Mouse (Mus musculus) liver, embryonic 13.5 days (tissue): ENCODE measurements around the gene Gm10645. TPM values are rescaled to one million over a fixed set of nuclear protein-coding genes. Genes with fewer than 3 reads are reported as not detected.

Experiments
- ATAC-seq: fragments of 200-750 bp; cut with Nextera tagmentation; 2 replicates; pipeline ENCODE4 v1.8.0; 2017; ENCODE audit warnings: low read depth, mild to moderate bottlenecking, moderate number of reproducible peaks, moderate library complexity
- DNase-seq: peaks from one replicate; pipeline ENCODE4 v3.0.0; 2022
- H3K27ac ChIP-seq: fragments of 300-500 bp; sonication (generic); 2 replicates; pipeline ENCODE4 v1.5.1; 2015; ENCODE audit warnings: moderate library complexity, mild to moderate bottlenecking, inconsistent platforms
- H3K27me3 ChIP-seq: fragments of 300-500 bp; sonication (generic); 2 replicates; pipeline ENCODE4 v1.6.1; 2015; ENCODE audit warnings: mild to moderate bottlenecking, inconsistent platforms
- H3K36me3 ChIP-seq: fragments of 300-500 bp; sonication (generic); 2 replicates; pipeline ENCODE4 v1.6.1; 2015; ENCODE audit warnings: mild to moderate bottlenecking, inconsistent platforms
- H3K4me1 ChIP-seq: fragments of 300-500 bp; sonication (generic); replicated peaks from 2 replicates; pipeline ENCODE4 v1.6.1; 2015; ENCODE audit warnings: inconsistent platforms
- H3K4me2 ChIP-seq: fragments of 300-500 bp; sonication (generic); 2 replicates; pipeline ENCODE4 v1.6.1; 2015; ENCODE audit warnings: inconsistent platforms, mild to moderate bottlenecking, moderate library complexity
- H3K4me3 ChIP-seq: fragments of 300-500 bp; sonication (generic); replicated peaks from 2 replicates; pipeline ENCODE4 v1.5.1; 2015; ENCODE audit warnings: mild to moderate bottlenecking, inconsistent platforms
- H3K9ac ChIP-seq: fragments of 300-500 bp; sonication (generic); 2 replicates; pipeline ENCODE4 v1.6.1; 2015; ENCODE audit warnings: mild to moderate bottlenecking, inconsistent platforms
- H3K9me3 ChIP-seq: fragments of 300-500 bp; sonication (generic); replicated peaks from 2 replicates; pipeline ENCODE4 v1.6.1; 2016; ENCODE audit warnings: inconsistent platforms
- whole genome bisulfite sequencing: fragments of 180-500 bp; shearing (Covaris S2); methylation state at CpG from one replicate; pipeline ENCODE4 v1.1.7; 2015; ENCODE audit not compliant: insufficient replicate concordance; 5-methylcytosine and 5-hydroxymethylcytosine counted together
- polyA plus RNA-seq: library from polyadenylated mRNA; unstranded; fragments of >200 nt; fragmentation: Nextera tagmentation; extraction: Ambion mirVana; gene quantifications from 2 replicates; pipeline ENCODE4 v1.2.1, GENCODE M21; 2015

The Gm10645 gene
- polyA plus RNA-seq, result 0.35 and 0.37 TPM in 2 replicates

DNA sequence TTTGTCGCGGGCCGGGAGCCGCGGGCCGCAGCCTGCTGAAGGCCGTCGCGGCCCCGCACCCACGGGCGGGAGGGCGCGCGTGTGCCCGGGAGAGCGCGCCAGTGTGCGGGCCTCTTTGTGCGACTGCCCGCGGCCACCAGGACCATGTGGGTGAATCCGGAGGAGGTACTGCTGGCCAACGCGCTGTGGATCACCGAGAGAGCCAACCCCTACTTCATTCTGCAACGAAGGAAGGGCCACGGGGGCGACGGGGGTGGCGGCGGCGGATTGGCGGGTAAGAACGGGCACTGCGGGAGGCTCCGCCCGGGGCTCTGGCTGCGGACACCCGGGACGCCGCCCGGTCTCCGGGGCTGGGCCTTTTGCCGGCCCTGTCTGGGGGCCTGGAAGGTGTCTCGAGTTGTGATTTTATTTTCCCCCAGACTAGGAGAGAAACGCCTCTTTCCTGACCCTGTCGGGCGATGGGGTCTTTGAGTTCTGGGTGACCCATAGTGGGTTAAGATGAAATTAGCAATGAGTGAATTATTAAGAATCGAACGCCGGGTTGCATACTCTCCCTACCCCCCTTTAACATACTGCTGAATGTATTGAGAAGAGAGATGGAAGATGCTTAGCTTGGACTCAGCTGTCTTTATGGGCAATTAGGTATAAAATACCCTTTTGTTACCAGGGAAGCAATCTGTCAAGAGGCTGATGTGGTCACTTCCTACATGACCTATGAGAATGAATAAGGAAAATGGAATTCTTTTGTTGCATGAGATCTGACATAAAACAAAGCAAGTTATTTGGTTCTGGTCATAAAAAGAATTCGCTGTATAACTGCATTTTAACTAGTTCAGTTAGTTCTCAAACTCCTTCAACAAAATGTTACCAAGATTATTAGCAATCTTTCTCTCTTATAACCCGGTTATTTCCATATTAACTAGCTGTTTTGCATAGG, at the start of gene Gm10645:
TSS of gene Gm10645 (minus strand) at position 240 of the 937 bp plus-strand sequence.
- H3K4me1 ChIP-seq, result peaks cover 13% of the 10 kb centered on the region
- no peaks in the 10 kb centered on the region for H3K36me3 ChIP-seq
- H3K4me2 ChIP-seq, result peak within 1 kb of the TSS; percentile 76
- H3K9me3 ChIP-seq, result no peaks in the 10 kb centered on the region
- 4% methylated on average over 54 of the region's 54 CpGs for WGBS
- peaks cover 51% of the 10 kb centered on the region for H3K27me3 ChIP-seq
- H3K9ac ChIP-seq, result peak within 1 kb of the TSS; percentile 68
- H3K4me3 ChIP-seq, result peak within 1 kb of the TSS; percentile 64
- no peak for DNase-seq
- peak; percentile 49 for ATAC-seq
- H3K27ac ChIP-seq, result peak within 1 kb of the TSS; percentile 59

DNA sequence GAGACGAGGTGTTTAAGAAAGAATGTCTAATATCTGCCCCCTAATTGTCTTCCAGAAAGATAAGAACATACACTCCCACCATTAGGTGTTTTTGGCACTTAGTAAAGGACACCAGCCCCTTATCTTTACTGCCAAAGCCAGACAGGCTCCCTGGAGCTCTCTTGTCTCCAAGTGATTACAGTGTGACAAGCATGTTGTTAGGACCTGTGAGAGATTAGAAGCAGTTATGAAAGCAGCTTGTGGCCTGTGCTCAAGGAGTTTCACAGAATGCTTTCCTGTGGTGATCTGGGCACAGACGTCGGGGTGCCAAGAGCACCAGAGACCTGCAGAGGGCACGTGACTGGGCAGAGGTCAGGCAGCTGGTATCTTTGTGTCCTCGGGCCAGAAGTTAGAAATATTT, 49.1 kb upstream of the Gm10645 start:
- H3K4me2 ChIP-seq, result peak overlapping the region; percentile 44
- no peaks in the 10 kb centered on the region for H3K27me3 ChIP-seq
- H3K27ac ChIP-seq, result peak overlapping the region; percentile 94
- WGBS, result 2% methylated on average over 5 of the region's 5 CpGs
- peaks cover 48% of the 10 kb centered on the region for H3K4me1 ChIP-seq
- H3K9me3 ChIP-seq, result no peaks in the 10 kb centered on the region
- no peaks in the 10 kb centered on the region for H3K36me3 ChIP-seq
- peak; percentile 98 for ATAC-seq
- peak; percentile 53 for DNase-seq
- peak overlapping the region; percentile 25 for H3K4me3 ChIP-seq
- peak overlapping the region; percentile 45 for H3K9ac ChIP-seq

DNA sequence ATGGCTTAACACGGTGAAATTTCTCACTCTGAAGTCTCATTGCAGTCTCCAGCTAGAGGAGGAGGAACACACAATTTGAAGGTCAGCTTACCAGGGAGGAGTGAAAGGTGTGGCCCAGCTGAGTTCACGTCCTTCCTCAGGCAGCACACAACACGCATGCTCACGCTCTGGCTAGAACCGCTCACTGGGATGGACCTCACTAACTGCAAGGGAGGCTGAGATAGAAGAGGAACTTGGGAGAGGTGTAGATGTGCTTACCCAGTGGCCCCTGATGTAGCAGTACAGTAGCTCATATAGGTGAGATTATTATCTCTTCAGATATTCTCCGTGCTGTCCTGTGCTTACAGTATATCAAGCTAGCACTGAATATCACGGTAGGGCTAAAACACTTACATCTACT, 44.7 kb upstream of the Gm10645 start:
- Histone ChIP-seq H3K9me3 (no peaks in the 10 kb centered on the region), H3K4me1 (peaks cover 17% of the 10 kb centered on the region), H3K27ac (no peak overlapping the region), H3K9ac (no peak overlapping the region), H3K27me3 (no peaks in the 10 kb centered on the region), H3K36me3 (no peaks in the 10 kb centered on the region), H3K4me3 (no peak overlapping the region), H3K4me2 (no peak overlapping the region)
- DNase-seq, result no peak
- WGBS, result 81% methylated on average over 7 of the region's 7 CpGs
- no peak for ATAC-seq

DNA sequence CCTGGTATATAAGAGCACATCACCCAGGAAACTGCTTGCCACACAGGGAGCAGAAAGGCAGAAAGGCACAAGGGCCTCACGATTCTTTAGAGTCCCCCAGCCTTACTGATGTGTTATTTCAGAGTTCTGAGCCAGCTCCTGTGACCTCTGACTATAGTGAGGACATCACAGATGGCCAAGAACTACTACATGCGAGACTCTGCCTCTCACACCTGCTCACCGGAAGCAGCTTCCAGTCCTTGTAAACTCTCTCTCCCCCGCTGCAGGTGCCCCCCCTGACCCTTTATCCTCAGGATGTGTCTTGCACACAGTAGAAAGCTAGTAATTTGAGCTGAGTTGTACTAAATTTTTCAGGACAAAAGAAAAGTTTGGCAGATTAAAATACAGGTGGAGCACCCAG, 43.6 kb upstream of the Gm10645 start:
- DNase-seq (no peak), ATAC-seq (no peak)
- H3K27me3 ChIP-seq, result no peaks in the 10 kb centered on the region
- no peak overlapping the region for H3K9ac ChIP-seq
- no peaks in the 10 kb centered on the region for H3K9me3 ChIP-seq
- H3K4me3 ChIP-seq, result no peak overlapping the region
- no peak overlapping the region for H3K27ac ChIP-seq
- no peaks in the 10 kb centered on the region for H3K36me3 ChIP-seq
- no peak overlapping the region for H3K4me2 ChIP-seq
- 73% methylated on average over 4 of the region's 4 CpGs for WGBS
- peaks cover 6% of the 10 kb centered on the region for H3K4me1 ChIP-seq

DNA sequence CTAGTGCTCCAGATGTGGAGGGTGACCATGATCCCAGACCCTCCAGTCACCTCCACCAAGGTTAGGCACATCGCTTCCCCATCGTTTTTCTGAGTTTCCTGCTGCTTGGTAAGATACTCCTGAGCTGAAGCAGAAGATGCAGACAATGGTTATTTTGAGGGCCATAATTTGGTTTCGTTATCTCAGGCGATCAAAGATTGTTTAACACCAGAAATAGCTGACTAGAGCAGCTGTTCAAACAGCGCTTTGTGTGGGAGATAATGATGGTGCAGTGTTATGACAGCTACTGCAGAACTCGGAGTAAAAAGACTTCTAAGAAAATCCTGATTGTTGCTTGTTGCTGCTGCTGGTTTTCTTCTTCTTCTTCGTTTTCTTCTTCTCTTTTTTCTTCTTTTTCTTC, 39.9 kb upstream of the Gm10645 start:
- Histone ChIP-seq H3K4me2 (no peak overlapping the region), H3K27ac (no peak overlapping the region), H3K4me3 (no peak overlapping the region), H3K9me3 (no peaks in the 10 kb centered on the region), H3K27me3 (no peaks in the 10 kb centered on the region), H3K4me1 (no peaks in the 10 kb centered on the region), H3K9ac (no peak overlapping the region), H3K36me3 (no peaks in the 10 kb centered on the region)
- 54% methylated on average over 7 of the region's 7 CpGs for WGBS
- ATAC-seq, result no peak
- no peak for DNase-seq

DNA sequence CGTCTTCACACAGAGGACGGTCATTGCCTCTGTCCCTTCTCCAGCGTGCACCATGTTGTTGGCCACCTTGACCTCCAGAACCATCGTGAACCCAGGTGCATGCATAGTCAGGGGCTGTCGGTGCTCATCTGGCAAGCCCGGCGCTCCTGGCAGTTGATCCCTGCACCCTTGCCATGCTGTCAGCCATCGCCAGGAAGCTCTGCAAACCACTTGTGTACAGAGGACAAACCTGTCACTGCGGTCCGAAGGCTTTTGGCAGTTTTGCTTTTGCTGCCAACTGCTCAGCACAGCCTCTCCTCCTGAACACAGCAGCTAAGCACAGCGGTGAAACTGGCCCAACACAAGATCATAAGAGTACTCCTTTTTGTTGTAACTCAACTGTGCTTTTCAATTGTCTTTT, 37.0 kb upstream of the Gm10645 start:
- H3K4me3 ChIP-seq, result no peak overlapping the region
- H3K4me1 ChIP-seq, result peaks cover 10% of the 10 kb centered on the region; the same call in 1 of the 2 replicates
- ATAC-seq, result no peak
- H3K9ac ChIP-seq, result no peak overlapping the region
- H3K27ac ChIP-seq, result no peak overlapping the region
- H3K27me3 ChIP-seq, result no peaks in the 10 kb centered on the region
- no peak for DNase-seq
- no peaks in the 10 kb centered on the region for H3K36me3 ChIP-seq
- no peaks in the 10 kb centered on the region for H3K9me3 ChIP-seq
- WGBS, result 73% methylated on average over 11 of the region's 11 CpGs
- no peak overlapping the region for H3K4me2 ChIP-seq

DNA sequence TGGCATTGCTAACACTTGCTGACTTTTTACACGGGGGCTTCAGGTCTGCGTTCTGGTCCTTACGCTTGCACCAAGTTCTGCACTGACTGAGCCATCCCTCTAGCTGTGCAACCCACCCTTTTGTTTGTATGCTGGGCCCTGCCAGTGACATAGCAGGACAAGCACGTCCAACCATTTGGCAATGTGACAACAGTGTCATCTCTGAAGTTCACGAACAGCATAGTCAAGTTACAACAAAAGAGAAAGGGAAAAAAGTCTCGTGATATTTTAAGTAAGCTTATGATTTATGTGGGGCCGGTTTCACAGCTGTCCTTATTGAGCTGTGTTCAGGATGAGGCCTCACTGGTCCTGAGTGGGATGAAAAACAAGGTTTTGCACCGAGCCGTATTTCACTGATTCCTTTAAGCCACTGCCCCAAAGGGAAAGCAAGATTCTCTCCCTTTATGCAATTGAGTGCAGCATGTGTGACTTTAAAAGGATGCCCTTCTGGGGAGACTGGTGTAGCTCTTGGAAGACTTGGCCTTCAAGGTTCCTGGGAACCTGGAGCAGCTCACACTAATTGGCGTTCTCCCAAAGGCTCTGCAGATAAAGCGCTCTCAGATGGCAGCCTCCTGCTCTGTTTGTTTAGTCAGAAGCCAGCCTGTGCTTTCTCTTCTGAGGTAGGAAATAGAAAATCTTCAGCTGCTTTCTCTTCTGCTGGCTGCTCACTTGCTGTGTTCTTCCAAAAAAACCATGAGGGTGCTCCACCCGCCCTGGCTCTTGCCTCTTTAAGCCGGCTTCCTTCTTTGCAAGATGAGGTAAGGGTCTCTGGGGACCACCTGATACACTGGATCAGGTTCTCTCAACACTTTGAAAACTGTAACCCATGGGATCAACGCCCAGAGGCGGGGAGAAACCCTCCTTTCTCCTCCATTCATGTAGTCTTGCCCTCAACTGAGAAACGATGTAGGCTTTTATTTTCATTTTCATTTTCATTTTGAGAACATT, 34.5 kb upstream of the Gm10645 start:
- Histone ChIP-seq H3K27me3 (no peaks in the 10 kb centered on the region), H3K4me1 (peaks cover 10% of the 10 kb centered on the region; the same call in 1 of the 2 replicates), H3K27ac (no peak overlapping the region; the same call in 1 of the 2 replicates), H3K9ac (no peak overlapping the region; the same call in 1 of the 2 replicates), H3K4me2 (peak overlapping the region; percentile 11; the same call in 1 of the 2 replicates), H3K9me3 (no peaks in the 10 kb centered on the region), H3K4me3 (no peak overlapping the region), H3K36me3 (no peaks in the 10 kb centered on the region)
- WGBS, result 64% methylated on average over 16 of the region's 16 CpGs
- DNase-seq, result no peak
- ATAC-seq, result no peak

DNA sequence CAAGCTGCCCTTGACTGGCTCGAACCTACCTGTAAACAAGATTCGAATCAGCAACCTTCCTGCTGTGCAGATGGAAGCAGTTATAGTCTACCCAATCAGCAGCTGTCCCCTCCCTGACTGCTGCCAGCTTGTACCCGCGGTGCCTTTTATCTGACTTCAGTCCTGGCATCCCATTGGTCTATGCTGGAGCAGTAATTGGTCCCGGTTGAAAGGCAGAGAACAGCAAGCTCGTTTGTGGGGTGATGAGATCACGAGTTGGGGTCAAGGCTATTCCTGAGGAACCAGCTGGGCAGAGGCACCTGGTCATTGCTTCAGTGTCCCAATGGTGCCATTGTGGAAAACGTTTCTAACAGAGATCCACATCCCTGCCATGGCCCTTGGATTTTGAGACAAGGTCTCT, 33.7 kb upstream of the Gm10645 start:
- Histone ChIP-seq H3K4me2 (no peak overlapping the region), H3K9ac (no peak overlapping the region), H3K36me3 (no peaks in the 10 kb centered on the region), H3K4me1 (peaks cover 10% of the 10 kb centered on the region; the same call in 1 of the 2 replicates), H3K4me3 (no peak overlapping the region), H3K9me3 (no peaks in the 10 kb centered on the region), H3K27ac (no peak overlapping the region), H3K27me3 (no peaks in the 10 kb centered on the region)
- ATAC-seq (no peak), DNase-seq (no peak)
- WGBS, result 62% methylated on average over 8 of the region's 8 CpGs

DNA sequence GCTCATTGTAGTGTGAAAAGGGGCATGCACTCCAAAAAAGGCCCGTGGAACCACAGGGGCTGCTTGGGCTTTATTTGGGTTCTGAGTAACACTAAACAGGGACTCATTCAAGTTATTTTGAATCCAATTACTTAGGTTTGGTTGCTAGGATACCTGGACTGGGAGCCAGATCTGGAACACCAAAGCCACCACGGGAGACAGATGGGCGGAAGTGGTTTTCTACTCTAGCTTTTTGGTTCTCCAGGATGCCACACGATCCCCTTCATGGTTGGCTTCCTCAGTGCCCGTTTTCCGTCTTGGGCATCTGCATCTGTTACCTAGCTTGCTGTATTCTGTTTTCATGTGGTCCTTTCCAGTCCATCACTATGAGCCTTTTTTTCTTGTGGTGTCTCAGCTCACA, 30.1 kb upstream of the Gm10645 start:
- ATAC-seq (no peak), DNase-seq (no peak)
- H3K4me2 ChIP-seq, result no peak overlapping the region
- no peaks in the 10 kb centered on the region for H3K36me3 ChIP-seq
- 69% methylated on average over 6 of the region's 6 CpGs for WGBS
- no peak overlapping the region for H3K27ac ChIP-seq
- H3K9ac ChIP-seq, result no peak overlapping the region
- H3K27me3 ChIP-seq, result no peaks in the 10 kb centered on the region
- no peaks in the 10 kb centered on the region for H3K9me3 ChIP-seq
- no peak overlapping the region for H3K4me3 ChIP-seq
- peaks cover 10% of the 10 kb centered on the region; the same call in 1 of the 2 replicates for H3K4me1 ChIP-seq

DNA sequence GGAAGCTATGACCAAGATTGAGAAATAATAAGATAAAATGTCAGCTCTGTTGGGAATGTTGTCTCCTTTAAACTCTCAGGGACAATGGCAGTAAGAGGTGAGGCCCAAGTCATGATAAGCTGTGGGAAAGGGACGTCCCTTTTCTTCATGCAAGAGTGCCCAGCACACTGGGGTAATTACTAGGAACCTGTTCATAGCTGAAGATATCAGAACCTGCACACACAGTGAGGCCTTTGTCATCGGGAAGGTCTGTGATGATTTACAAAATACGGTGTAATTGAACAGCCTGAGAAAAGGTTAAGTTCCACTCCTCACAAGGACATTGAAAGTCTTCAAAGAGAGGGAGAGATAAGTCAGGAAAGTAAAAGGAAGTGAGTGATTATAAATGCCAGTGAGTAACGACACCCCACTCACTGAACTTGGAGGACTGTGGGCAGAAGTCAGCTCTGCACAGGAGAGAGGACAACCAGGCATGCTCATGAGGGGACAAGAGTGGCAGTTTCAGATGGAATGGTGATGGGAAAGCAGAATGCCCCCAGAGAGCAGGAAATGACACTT, 23.6 kb upstream of the Gm10645 start:
- no peak overlapping the region for H3K27ac ChIP-seq
- H3K4me1 ChIP-seq, result no peaks in the 10 kb centered on the region
- DNase-seq (no peak), ATAC-seq (no peak)
- no peaks in the 10 kb centered on the region for H3K36me3 ChIP-seq
- no peaks in the 10 kb centered on the region for H3K27me3 ChIP-seq
- no peaks in the 10 kb centered on the region for H3K9me3 ChIP-seq
- no peak overlapping the region for H3K4me3 ChIP-seq
- 48% methylated on average over 4 of the region's 4 CpGs for WGBS
- H3K4me2 ChIP-seq, result no peak overlapping the region
- H3K9ac ChIP-seq, result no peak overlapping the region
